Mouse (Mus musculus) liver, embryonic 11.5 days (tissue): ENCODE data around the gene Sept11. TPM values are rescaled to one million over a fixed set of nuclear protein-coding genes. Genes with fewer than 3 reads are reported as not detected.

Source experiments
- ATAC-seq: fragments of 200-750 bp; cut with Nextera tagmentation; replicated peaks from 2 replicates; pipeline ENCODE4 v1.8.0; 2017; ENCODE audit warnings: moderate number of reproducible peaks, mild to moderate bottlenecking, moderate TSS enrichment, moderate library complexity; ENCODE audit not compliant: low FRiP score
- DNase-seq: peaks from one replicate; pipeline ENCODE4 v3.0.0-alpha.2; 2017; ENCODE audit warnings: low spot score
- H3K27ac ChIP-seq: fragments of 300-500 bp; sonication (generic); 2 replicates; pipeline ENCODE4 v1.5.1; 2014; ENCODE audit warnings: mild to moderate bottlenecking, low read depth, low read length, control low read depth
- H3K27me3 ChIP-seq: fragments of 300-500 bp; sonication (generic); replicated peaks from 2 replicates; pipeline ENCODE4 v1.6.1; 2014; ENCODE audit warnings: low read length, mixed read lengths; ENCODE audit not compliant: control insufficient read depth, insufficient read depth
- H3K36me3 ChIP-seq: fragments of 300-500 bp; sonication (generic); 2 replicates; pipeline ENCODE4 v1.6.1; 2014; ENCODE audit warnings: mild to moderate bottlenecking, low read length, moderate library complexity, mixed read lengths; ENCODE audit not compliant: control insufficient read depth, insufficient read depth
- H3K4me1 ChIP-seq: fragments of 300-500 bp; sonication (generic); replicated peaks from 2 replicates; pipeline ENCODE4 v1.6.1; 2014; ENCODE audit warnings: low read length, mixed read lengths; ENCODE audit not compliant: control insufficient read depth, insufficient read depth
- H3K4me2 ChIP-seq: fragments of 300-500 bp; sonication (generic); 2 replicates; pipeline ENCODE4 v1.6.1; 2014; ENCODE audit warnings: mild to moderate bottlenecking, control low read depth, moderate library complexity
- H3K4me3 ChIP-seq: fragments of 300-500 bp; sonication (generic); 2 replicates; pipeline ENCODE4 v1.5.1; 2014; ENCODE audit warnings: low read depth, low read length, control low read depth
- H3K9ac ChIP-seq: fragments of 300-500 bp; sonication (generic); 2 replicates; pipeline ENCODE4 v1.6.1; 2014; ENCODE audit warnings: low read depth, low read length, control low read depth
- H3K9me3 ChIP-seq: fragments of 300-500 bp; sonication (generic); 2 replicates; pipeline ENCODE4 v1.6.1; 2016; ENCODE audit warnings: low read length, inconsistent platforms, mixed read lengths; ENCODE audit not compliant: control insufficient read depth
- WGBS: fragments of 180-500 bp; shearing (Covaris S2); extraction: QIAGEN DNeasy Blood & Tissue Kit; methylation state at CpG from one replicate; pipeline ENCODE4 v1.1.7; 2014; 5-methylcytosine and 5-hydroxymethylcytosine counted together
- polyA plus RNA-seq: library from polyadenylated mRNA; unstranded; fragments of >200 nt; fragmentation: Nextera tagmentation; extraction: Ambion mirVana; gene quantifications from 2 replicates; pipeline ENCODE4 v1.2.1, GENCODE M21; 2014

Sept11 gene
- polyA plus RNA-seq, 1 experiment from 2014 or later: 89.0 TPM

GRCm38 (mm10) chr5:93051041-93051440, 42.2 kb upstream of the Sept11 start:
- no peaks in the 10 kb centered on the region for H3K36me3 ChIP-seq
- H3K4me2 ChIP-seq: no peak overlapping the region
- H3K27ac ChIP-seq: no peak overlapping the region
- WGBS: 41% methylated on average over 5 of the region's 5 CpGs
- no peaks in the 10 kb centered on the region for H3K4me1 ChIP-seq
- ATAC-seq: no peak
- no peak overlapping the region for H3K9ac ChIP-seq
- DNase-seq: no peak
- H3K4me3 ChIP-seq: no peak overlapping the region
- peaks cover 10% of the 10 kb centered on the region for H3K27me3 ChIP-seq
- H3K9me3 ChIP-seq: no peaks in the 10 kb centered on the region

- Histone ChIP-seq H3K4me2 (no peak overlapping the region), H3K4me3 (no peak overlapping the region), H3K27ac (no peak overlapping the region), H3K27me3 (peaks cover under 1% of the 10 kb centered on the region; the same call in 1 of the 2 replicates), H3K4me1 (no peaks in the 10 kb centered on the region), H3K9ac (no peak overlapping the region), H3K9me3 (no peaks in the 10 kb centered on the region), H3K36me3 (no peaks in the 10 kb centered on the region)
- DNase-seq (no peak), ATAC-seq (no peak)
- WGBS: 78% methylated on average over 9 of the region's 9 CpGs
These were observed 41.3 kb upstream of the Sept11 start for GRCm38 (mm10) chr5:93051951-93052350.

GRCm38 (mm10) chr5:93053606-93054397, 39.4 kb upstream of the Sept11 start:
- no peaks in the 10 kb centered on the region for H3K4me1 ChIP-seq
- 56% methylated on average over 8 of the region's 8 CpGs for WGBS
- peak; percentile 16 for DNase-seq

GRCm38 (mm10) chr5:93060865-93061264, 32.4 kb upstream of the Sept11 start:
- H3K27me3 ChIP-seq: no peaks in the 10 kb centered on the region
- ATAC-seq: no peak
- peak; percentile 24 for DNase-seq
- no peaks in the 10 kb centered on the region for H3K4me1 ChIP-seq
- H3K27ac ChIP-seq: no peak overlapping the region
- no peaks in the 10 kb centered on the region for H3K9me3 ChIP-seq
- no peak overlapping the region for H3K9ac ChIP-seq
- H3K36me3 ChIP-seq: no peaks in the 10 kb centered on the region
- H3K4me2 ChIP-seq: no peak overlapping the region
- no peak overlapping the region for H3K4me3 ChIP-seq
- WGBS: 65% methylated on average over 4 of the region's 4 CpGs

More at GRCm38 (mm10) chr5:93053606-93054397, 39.4 kb upstream of the Sept11 start:
- H3K27me3 ChIP-seq: no peaks in the 10 kb centered on the region; the same call in 1 of the 2 replicates
- H3K4me2 ChIP-seq: no peak overlapping the region
- ATAC-seq: no peak
- no peaks in the 10 kb centered on the region for H3K9me3 ChIP-seq
- H3K9ac ChIP-seq: no peak overlapping the region
- H3K4me3 ChIP-seq: no peak overlapping the region
- no peak overlapping the region for H3K27ac ChIP-seq
- no peaks in the 10 kb centered on the region for H3K36me3 ChIP-seq

- no peak for DNase-seq
- H3K27me3 ChIP-seq: no peaks in the 10 kb centered on the region
- H3K27ac ChIP-seq: no peak overlapping the region
- H3K36me3 ChIP-seq: no peaks in the 10 kb centered on the region
- no peak for ATAC-seq
- H3K4me2 ChIP-seq: no peak overlapping the region
- no peak overlapping the region for H3K4me3 ChIP-seq
- no peaks in the 10 kb centered on the region for H3K9me3 ChIP-seq
- no peaks in the 10 kb centered on the region for H3K4me1 ChIP-seq
- H3K9ac ChIP-seq: no peak overlapping the region
- 75% methylated on average over 7 of the region's 7 CpGs for WGBS
These were observed 15.4 kb upstream of the Sept11 start for GRCm38 (mm10) chr5:93077661-93078323.

GRCm38 (mm10) chr5:93079596-93079995, 13.6 kb upstream of the Sept11 start:
- no peak for ATAC-seq
- Histone ChIP-seq H3K27ac (no peak overlapping the region), H3K36me3 (no peaks in the 10 kb centered on the region), H3K4me1 (no peaks in the 10 kb centered on the region), H3K9ac (no peak overlapping the region), H3K9me3 (no peaks in the 10 kb centered on the region), H3K4me2 (no peak overlapping the region), H3K27me3 (no peaks in the 10 kb centered on the region), H3K4me3 (no peak overlapping the region)
- WGBS: 87% methylated on average over 3 of the region's 3 CpGs
- DNase-seq: no peak

- Histone ChIP-seq H3K36me3 (no peaks in the 10 kb centered on the region), H3K9ac (no peak overlapping the region), H3K27ac (no peak overlapping the region), H3K27me3 (no peaks in the 10 kb centered on the region), H3K9me3 (no peaks in the 10 kb centered on the region), H3K4me1 (no peaks in the 10 kb centered on the region), H3K4me2 (no peak overlapping the region), H3K4me3 (no peak overlapping the region)
- ATAC-seq (no peak), DNase-seq (no peak)
- 60% methylated on average over 4 of the region's 4 CpGs for WGBS
These were observed 8.1 kb upstream of the Sept11 start for GRCm38 (mm10) chr5:93085015-93085598.

GRCm38 (mm10) chr5:93085900-93086299, 7.3 kb upstream of the Sept11 start:
- H3K36me3 ChIP-seq: no peaks in the 10 kb centered on the region
- H3K4me3 ChIP-seq: no peak overlapping the region
- no peak overlapping the region for H3K27ac ChIP-seq
- no peak for DNase-seq
- no peaks in the 10 kb centered on the region for H3K9me3 ChIP-seq
- no peaks in the 10 kb centered on the region for H3K27me3 ChIP-seq
- H3K9ac ChIP-seq: no peak overlapping the region
- 77% methylated on average over 4 of the region's 4 CpGs for WGBS
- no peak overlapping the region for H3K4me2 ChIP-seq
- H3K4me1 ChIP-seq: no peaks in the 10 kb centered on the region
- no peak for ATAC-seq
